Mouse (Mus musculus): ENCODE measurements at regions not wholly inside any gene's neighbourhood (a gene's known extent, or its start where the extent isn't known, plus 50 kb on each side); places are given as distances from the start of the nearest gene placed in this dataset.

DNA sequence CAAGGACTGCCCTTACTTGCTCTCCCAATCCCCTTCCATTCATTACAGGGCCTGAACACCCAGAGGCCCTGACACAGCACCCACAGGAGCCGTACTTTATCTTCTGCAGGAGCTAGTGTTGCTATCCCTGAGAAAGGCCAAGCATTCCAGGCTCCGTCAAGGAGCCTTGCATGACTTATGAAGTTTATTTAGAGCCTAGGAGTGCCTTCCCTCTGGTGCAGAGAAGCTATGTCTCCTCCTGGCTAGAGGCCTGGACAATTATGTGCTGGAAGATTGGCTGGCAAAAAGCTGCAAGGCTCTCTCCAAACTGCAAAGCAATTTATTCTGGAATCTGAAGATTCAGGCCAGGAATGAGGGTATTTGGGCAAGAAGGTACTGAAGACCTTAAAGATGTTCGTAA lies 612.0 kb upstream of the Cdh5 start:
- no peak for DNase-seq (ENCODE audit: low spot score)

DNA sequence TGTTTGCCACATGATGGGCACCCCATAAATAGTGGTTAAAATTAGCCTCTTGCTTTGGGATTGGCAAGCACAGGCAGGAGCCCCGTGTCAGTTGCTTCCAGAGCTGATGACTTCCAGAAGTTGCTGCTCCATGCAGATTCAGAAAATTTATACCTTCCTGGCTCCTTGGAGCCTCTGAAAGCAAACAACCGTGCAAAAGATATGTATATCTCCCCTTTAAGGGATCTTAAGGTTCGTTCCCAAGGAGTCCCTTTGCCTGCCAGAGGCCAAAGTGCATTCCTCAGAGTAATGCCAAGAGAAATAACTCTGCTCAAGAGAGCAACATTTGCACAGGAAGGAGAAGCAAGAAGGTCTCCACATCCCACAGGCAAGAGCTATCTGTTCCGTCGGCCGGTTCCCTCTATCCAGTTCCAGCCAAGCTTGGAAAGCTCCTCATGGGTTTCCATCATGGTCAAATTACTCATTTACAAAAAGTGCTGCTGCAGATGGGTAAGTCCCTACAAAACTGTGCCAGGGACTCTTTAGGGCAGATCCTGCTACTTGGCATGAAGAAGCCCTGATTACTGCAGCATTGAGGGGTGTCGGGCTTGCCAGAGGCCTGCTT lies 608.4 kb upstream of the Cdh5 start:
- no peak for DNase-seq (ENCODE audit: low spot score)

DNA sequence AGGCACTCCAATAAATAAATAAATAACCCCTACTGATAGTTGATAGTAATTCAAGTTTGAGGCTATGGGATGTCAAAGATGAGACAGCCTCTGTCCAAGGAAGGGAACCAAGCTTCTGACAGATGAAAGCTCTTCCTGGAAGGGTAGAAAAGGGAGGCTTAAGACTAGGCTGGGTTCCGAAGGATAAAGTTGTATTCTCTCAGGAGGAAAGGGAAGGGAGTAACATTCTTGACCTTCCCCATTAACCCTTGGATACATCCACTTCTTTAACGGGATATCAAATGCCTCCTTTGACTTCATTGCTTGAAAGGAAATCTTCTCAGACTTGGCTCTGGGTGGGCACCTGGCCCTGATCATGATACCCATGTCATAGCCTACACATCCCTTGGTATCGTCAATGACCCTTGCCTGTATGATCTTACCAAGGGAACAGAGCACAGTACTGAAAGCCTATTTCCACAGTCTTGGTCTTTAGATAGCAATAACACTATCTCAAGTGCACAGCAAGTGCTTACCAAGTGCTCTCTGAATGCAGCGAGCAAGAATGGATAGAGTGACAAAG lies 607.4 kb upstream of the Cdh5 start:
- DNase-seq (ENCODE audit: low spot score), result no peak

DNA sequence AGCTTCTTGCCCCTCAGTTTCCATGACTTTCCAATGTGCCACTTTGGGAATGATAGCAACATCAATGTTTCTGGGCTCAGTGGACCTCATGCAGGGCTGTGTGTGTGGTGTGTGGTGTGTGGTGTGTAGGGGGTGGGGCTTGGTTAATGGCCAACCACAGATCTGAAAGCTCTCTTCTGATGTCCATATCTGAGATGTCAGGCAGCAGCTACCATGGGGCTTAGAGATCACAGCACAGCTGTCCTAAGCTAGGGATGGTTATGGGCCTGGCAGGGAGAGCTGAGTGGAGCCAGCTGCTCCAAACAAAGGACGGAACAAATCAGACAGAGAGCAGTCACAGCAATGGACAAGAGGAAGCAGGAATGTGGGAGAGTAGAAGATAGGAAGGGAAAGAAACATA lies 606.8 kb upstream of the Cdh5 start:
- DNase-seq (ENCODE audit: low spot score), result no peak

DNA sequence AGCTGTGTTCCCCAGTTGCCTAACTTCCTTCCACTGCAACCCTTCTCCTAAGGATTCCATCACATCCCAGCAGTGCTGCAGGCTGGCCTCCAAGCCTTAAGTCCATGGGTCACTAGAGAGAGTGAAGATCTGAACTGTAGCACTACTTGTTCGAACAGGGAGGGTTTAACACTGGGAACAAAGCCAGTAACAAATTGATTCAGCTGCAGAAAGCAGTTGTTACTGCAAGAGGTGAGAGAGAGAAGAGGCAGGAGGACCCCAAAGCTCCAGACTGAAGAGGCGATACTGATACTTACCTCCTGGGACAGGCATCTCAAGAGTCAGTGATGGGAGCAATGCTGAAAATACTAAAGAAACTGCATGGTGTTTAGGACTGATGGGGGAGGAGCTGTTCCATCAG lies 600.1 kb upstream of the Cdh5 start:
- DNase-seq (ENCODE audit: low spot score), result no peak

DNA sequence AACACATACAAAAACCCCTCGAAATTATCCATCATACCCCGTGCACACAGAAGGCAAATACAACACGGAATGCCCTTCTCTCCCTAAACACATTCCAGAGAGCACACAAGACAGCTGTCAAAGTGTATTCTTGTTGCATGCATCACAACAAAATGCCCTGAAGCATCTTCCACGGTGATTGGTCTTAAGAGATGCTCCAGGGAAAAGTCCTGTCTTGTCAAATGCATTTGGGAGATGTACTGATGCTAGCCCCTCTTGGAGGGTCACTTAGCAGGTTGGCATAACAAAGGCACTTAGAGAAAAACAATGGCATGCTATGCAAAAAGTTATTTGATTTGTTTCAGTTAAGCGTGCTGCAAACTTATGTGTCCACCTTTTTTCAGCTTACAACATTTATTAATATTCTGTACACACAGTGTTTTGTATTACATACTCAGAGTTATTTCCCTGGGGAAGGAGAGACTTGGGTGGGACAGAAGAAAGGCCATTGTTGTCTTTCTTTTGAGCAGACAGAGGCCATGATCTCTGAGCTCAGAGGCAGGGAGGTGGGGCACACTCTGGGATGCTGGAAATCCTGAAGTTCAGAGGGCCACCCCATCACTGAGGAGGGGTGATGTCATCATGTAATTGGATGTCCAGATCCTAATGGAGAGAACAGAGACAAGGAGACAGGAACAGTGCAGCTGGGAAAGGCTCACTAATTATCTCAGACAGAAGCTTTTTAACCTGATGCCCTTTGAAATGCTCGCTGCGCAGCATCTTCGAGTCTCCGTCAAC lies 598.2 kb upstream of the Cdh5 start:
- DNase-seq (ENCODE audit: low spot score), result no peak

DNA sequence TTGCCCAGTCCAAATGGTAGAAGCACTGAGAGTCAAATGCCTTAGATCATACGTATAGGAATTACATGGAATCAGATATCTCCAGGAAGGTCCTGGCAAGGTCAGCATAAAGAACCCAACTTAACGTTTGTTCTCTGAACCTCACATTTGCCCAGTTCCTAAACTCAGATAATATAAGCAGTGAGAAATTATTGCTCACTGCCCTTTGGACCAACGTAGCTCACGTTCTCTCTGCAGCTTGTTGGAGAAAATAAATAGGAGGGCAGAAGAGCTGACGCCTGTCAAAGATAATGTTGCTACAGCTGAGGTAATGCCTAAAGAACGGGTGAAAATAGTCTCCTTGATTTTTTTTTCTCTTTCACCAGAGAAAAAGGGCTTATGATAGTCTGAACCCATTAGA lies 595.1 kb upstream of the Cdh5 start:
- no peak for DNase-seq (ENCODE audit: low spot score)

DNA sequence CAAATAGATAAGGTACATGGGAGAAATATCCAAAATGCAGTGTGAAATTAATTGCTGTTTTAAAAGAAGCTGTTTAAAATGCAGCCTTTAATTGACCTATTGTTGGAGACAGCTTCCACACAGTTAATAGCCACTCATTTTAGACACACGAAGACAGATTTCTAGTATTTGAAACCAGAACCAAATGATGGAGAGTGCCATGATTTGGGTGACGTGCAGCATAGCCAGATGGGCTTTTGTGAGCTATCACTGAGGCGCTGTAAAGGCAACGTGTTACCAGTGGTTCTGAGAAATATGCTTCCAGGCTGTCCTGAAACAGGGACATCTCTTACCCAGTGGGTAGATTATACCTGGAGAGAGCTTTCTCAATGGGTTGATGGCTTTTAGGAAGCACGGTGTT lies 594.4 kb upstream of the Cdh5 start:
- DNase-seq (ENCODE audit: low spot score), result no peak

DNA sequence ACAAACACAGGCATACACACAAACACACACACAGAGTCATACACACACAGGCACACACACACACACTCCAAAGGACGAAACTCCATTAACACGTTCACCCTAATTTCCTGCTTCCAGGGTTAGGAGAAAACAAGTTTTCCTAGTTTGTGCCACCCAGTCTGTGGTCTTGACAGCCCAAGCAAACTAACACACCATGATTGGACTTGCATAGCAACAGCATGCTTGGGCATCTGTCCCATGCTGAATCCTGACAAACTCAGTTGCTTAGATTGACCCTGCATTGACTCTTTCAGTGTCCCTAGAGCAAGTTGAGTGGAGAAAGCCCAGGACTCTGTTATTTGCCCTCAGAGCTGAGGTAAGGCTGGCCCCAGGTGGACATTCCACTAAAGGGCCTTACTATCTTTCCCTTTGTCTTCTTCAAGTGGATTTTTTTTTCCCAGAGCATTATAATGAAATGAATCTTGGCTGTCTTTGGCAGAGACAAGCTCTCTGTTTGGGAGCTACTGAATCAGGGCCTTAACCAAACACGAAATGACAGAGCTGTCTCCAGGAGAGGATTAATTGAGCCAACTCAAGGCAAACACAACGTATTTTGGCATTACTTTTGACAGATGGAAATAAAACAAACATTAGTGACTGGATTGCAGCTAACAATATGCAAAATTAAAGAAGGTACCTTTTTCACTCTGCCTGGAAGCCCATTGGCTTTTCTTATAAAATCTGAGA lies 581.1 kb upstream of the Cdh5 start:
- no peak for DNase-seq (ENCODE audit: low spot score)

DNA sequence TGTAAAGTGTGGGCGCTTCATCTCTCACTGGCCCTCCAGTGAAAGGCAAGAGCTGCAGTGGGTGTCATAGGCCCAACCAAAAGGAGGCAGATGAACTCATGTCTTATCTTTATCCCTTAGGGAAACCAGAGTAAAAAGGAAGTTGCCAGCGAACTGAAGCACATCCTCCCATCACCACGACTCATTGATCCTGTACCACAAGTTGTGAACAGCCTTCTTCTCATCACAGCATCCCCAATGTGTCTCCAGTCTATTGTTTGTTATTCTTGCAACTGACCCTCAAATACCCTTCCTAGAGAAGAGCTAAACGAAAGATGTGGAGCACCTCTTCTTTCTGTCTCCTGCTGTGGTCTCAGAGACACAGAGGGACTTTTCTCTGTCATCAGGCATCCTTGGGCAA lies 570.5 kb upstream of the Cdh5 start:
- DNase-seq (ENCODE audit: low spot score), result no peak

DNA sequence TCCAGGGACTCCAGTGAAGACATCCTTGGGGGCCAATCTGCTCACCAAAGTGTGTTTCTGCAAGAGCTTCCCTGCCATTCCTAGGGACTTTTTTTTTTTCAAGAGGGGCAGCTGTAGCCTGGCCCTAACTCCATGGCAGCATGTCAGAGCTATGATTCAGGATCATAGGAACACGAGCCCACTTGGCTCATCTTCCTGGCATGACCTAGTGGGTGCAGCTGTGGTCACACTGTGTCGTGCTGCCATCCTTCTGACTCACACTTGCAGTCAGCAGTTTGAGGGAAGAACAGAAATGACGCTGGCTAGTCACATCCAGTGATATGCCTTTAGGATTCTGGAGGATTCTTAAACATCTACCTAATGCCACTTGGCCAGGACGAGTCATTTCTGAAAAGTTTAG lies 566.5 kb upstream of the Cdh5 start:
- DNase-seq (ENCODE audit: low spot score), result no peak

DNA sequence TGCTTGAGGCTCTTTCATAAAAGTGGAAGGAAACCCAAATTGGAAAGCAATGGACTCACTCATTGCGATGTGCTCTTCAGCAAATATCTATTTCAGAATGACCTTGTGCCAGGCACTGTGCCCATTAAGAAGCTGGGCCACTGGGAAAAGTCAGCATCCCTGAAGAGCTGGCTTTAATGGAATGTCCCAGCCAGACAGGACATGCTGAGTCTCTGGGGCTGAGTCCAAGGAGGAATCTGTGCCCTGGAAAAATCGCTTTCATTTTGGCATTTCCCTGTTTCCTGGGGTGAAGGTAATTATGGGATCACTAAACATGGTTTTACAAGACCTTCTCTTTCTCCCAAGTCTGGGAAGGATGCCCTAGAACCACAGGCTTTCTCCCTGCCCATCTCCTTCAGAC lies 564.6 kb upstream of the Cdh5 start:
- no peak for DNase-seq (ENCODE audit: low spot score)

DNA sequence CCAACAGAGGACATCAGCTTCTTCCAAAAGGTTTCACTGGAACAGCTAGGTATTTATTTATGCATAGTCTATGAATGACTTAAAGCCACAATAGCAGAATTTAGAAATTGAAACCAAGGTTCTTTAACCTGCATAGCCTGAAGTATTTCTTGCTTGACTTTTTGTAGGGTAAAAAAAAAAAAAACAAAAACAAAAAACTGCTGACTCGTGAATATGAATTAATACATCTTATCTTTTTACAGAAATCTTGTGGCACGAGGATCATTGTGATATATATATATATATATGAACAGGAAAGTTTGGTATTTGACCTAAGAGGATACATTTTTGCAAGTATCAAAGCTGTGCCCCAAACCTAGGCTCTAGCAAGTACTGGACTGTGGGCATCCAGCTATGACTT lies 559.5 kb upstream of the Cdh5 start:
- no peak for DNase-seq (ENCODE audit: low spot score)

DNA sequence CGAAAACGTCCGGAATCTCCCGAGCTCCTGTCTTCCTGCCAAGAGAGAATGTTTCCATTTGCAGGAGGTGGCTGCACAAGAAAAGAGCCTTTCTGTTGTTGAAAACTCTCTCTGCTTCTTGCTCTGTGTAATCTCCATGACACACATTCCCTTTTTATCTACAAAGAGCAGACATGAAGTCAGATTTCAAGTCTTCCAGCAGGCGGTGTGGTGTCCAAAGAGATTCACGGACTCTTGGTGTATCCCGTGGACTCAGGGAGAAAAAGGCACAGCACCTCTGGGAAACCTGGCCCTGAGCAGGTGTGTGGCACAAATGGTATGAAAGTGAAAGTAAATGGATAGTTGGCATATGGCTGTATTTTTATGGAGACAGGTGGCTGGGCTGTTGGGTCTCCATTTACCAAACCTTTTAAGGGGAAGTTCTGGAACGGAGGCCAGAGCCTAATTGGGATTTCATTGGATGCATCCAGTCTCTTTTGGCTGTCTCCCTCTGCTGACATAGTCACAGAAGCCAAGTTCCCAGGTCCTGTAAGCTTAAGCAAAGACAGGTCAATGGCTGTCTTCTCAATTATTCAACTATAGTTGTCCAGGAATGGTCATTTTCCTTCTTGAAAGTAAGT lies 549.4 kb upstream of the Cdh5 start:
- no peak for DNase-seq (ENCODE audit: low spot score)

DNA sequence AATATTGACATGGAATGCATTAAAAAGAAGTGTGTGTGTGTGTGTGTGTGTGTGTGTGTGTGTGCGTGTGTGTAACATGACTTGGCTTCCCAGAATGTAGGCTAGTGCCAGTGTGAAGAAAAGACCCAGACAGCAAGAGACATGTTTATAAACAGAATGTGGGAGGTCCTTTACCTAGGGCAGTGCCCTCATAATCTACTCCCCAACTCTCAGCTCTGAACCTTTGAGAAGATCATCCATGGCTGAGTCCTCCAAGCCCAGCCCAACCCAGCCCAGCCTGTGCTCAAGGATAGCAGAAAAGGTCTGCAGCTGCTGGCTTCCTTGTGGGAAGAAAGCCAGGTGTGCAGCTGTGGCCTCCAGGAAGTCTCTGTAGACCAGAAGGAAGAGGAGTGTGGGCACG lies 539.8 kb upstream of the Cdh5 start:
- DNase-seq (ENCODE audit: low spot score), result no peak

DNA sequence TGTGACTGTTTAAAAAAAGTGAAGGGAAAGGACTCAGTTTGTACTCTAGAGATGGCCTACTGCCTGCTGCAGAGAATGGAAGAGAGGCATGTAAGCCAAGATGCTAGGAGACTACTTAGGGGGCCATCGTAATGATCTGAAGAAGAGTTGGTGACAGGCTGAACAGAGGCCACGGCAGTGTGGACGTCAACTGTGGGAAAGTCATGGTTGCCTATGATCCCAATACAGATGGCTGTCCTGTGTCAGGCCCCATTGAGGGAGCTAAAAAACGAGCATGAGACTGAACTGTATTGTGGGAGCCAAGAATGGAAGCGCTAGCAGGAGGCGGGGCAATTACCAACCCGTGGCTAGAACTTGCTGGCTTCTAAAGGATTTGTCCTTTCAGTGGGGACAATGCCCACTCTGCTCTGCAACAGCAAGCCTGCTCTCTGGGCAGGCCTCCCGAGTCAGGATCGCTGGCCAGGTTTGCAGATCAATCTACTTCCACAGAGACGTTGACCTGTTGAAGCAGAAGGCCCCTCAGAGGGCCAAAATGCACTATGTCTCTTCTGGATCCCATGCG lies 530.5 kb upstream of the Cdh5 start:
- DNase-seq (ENCODE audit: low spot score), result no peak

DNA sequence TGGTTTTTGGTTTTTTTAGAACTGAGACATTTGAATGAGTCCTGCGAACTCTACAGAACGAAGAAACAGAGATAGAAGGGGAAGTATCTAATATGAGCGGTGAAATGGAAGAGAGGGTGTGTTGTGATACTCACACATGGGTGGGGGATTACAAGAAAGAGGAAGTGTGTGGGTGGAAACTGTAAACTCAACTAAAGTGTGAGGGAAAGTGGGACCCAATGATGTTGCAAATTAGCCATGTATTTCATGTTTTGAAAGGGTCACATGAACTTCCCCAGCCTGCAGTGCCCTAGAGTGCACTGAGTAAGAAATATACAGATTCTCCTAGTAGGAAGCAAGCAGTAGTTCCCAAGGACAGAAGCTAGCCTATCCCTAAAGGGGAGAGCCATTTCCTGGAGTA lies 524.3 kb upstream of the Cdh5 start:
- DNase-seq (ENCODE audit: low spot score), result no peak

DNA sequence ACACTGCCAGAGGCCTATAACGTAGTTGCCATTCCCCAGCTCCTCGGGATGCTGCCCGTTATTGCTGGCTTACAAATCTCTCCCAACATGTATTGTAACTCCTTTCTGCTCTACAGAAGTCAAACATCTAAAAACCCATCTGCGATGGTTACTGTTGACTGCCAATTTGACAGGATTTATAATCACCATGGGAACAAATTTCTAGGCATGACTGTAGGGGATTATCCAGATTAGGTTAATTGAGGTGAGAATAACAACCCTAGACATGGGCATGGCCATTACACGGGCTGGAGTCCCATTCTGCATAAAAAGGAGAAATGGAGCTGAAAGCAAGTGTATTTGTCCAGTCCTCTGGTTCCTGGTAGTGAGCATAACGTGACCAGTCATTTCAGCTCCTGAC lies 523.4 kb upstream of the Cdh5 start:
- DNase-seq (ENCODE audit: low spot score), result no peak

DNA sequence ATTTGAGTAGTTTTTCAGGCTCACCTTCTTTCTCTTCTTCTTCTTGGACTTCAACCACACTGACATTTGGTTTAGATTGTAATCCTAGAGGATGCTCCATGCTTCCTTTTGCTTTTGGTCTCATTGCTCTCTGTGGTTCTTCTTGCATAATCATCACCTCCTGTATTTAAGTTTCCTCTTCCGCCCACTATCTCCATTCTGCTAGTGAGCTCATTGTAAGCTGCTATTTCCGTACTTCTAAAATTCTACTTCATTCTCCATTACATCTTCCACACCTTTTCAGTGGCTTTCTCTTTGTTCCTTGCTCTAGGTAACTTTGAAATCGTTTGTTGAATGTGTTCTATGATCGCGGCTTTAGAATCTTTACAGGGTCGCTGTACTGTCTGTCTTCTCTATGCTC lies 493.1 kb upstream of the Cdh5 start:
- no peak for DNase-seq (ENCODE audit: low spot score)

DNA sequence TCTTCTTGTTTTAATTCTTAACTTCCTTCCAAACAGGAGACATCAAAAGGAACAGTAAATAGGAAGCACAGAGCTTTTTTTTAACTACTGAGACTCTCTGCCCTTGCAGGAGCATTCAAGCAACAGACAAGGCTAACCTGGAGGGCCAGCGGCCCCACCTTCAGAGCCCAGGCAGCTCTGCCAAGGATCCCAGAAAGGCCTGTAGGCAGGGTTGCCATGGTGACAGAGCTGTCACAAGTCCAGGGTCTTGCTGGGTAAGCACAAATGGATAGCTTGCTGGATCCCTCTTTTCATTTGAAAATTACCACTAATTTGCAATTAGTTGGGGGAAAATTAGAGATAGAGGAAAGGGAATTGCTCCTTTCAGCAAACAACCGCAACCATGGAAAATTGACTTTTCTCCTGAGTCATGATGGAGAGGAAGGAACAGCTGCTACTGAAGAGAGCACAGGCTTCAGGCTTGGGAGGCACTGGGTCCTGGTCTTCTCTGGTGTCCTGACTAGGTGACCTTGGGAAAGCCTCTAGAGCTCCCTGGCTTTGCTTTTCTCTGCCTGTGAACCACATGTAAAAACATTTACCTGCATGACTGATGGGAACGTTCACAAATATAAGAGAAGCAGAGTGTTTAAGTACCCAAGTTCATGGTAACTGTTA lies 477.5 kb upstream of the Cdh5 start:
- no peak for DNase-seq (ENCODE audit: low spot score)

Data from thymus, postnatal 0 days (tissue).